Mouse (Mus musculus) limb, embryonic 15.5 days (tissue): ENCODE results near the gene Mrgprd. TPM values are rescaled to one million over a fixed set of nuclear protein-coding genes. Genes with fewer than 3 reads are reported as not detected.

Experiments used
- ATAC-seq: fragments of 200-750 bp; cut with Nextera tagmentation; 2 replicates; pipeline ENCODE4 v1.8.0; 2017; ENCODE audit warnings: low read depth, moderate TSS enrichment; ENCODE audit not compliant: insufficient number of reproducible peaks, low FRiP score, low TSS enrichment
- H3K27ac ChIP-seq: fragments of 300-500 bp; sonication (generic); 2 replicates; pipeline ENCODE4 v1.5.1; 2015; ENCODE audit warnings: moderate library complexity, mild to moderate bottlenecking, inconsistent platforms
- H3K27me3 ChIP-seq: fragments of 300-500 bp; sonication (generic); 2 replicates; pipeline ENCODE4 v1.6.1; 2015; ENCODE audit warnings: inconsistent platforms
- H3K36me3 ChIP-seq: fragments of 300-500 bp; sonication (generic); 2 replicates; pipeline ENCODE4 v1.6.1; 2015; ENCODE audit warnings: inconsistent platforms
- H3K4me1 ChIP-seq: fragments of 300-500 bp; sonication (generic); 2 replicates; pipeline ENCODE4 v1.6.1; 2015; ENCODE audit warnings: inconsistent platforms
- H3K4me2 ChIP-seq: fragments of 300-500 bp; sonication (generic); 2 replicates; pipeline ENCODE4 v1.6.1; 2015; ENCODE audit warnings: mild to moderate bottlenecking, inconsistent platforms
- H3K4me3 ChIP-seq: fragments of 300-500 bp; sonication (generic); 2 replicates; pipeline ENCODE4 v1.5.1; 2015; ENCODE audit warnings: mild to moderate bottlenecking, inconsistent platforms
- H3K9ac ChIP-seq: fragments of 300-500 bp; sonication (generic); 2 replicates; pipeline ENCODE4 v1.6.1; 2015; ENCODE audit warnings: inconsistent platforms
- H3K9me3 ChIP-seq: fragments of 300-500 bp; sonication (generic); 2 replicates; pipeline ENCODE4 v1.6.1; 2016; ENCODE audit warnings: inconsistent platforms
- WGBS: fragments of 180-500 bp; shearing (Covaris S2); methylation state at CpG from one replicate; pipeline ENCODE4 v1.1.7; 2015; 5-methylcytosine and 5-hydroxymethylcytosine counted together
- polyA plus RNA-seq: library from polyadenylated mRNA; unstranded; fragments of >200 nt; fragmentation: Nextera tagmentation; extraction: Ambion mirVana; gene quantifications from 2 replicates; pipeline ENCODE4 v1.2.1, GENCODE M21; 2015

Gene Mrgprd
- polyA plus RNA-seq, 1 experiment from 2014 or later: not detected

DNA sequence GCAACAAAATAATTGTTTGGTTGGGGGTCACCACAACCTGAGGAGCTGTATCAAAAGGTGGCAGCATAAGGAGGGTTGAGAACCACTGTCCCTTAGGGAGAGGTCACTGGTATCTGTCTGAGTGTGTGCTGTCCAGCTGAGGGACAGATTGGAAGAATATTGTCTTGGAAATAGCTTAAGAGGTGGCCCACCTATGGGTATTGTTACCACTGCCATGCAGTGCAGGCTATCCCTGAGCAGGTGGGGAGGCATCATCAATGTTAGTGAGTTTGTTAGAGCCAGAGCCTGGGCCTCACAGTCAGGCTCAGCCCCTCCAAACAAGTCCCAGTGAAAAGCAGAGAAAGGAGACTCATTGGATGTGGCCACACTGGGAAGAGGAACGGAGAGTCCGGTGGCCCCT, 22.8 kb upstream of the Mrgprd start:
- Histone ChIP-seq H3K27me3 (no peaks in the 10 kb centered on the region), H3K4me3 (no peak overlapping the region), H3K4me1 (peaks cover 11% of the 10 kb centered on the region; the same call in 1 of the 2 replicates), H3K9ac (no peak overlapping the region), H3K27ac (no peak overlapping the region), H3K4me2 (no peak overlapping the region), H3K36me3 (no peaks in the 10 kb centered on the region), H3K9me3 (no peaks in the 10 kb centered on the region)
- ATAC-seq: no peak
- 87% methylated on average over 2 of the region's 2 CpGs for WGBS

DNA sequence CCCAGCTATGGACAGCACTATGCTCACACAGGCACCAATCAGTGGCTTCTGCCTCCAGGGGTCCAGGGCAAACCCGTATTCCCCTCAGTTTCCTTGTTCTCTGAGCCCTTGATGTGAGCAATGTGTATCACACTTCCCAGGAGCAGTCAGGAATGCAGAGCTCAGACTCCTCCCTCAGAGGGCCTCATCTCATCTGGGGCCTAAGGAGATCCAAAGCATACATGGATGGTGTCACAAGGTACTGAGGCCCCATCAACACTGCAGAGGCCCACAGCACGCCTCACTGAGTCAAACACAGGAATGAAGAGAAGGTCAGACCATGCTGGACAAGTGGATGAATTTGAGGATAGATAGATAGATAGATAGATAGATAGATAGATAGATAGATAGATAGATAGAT, 21.9 kb upstream of the Mrgprd start:
- no peaks in the 10 kb centered on the region for H3K36me3 ChIP-seq
- no peak for ATAC-seq
- peaks cover 11% of the 10 kb centered on the region; the same call in 1 of the 2 replicates for H3K4me1 ChIP-seq
- H3K27ac ChIP-seq: no peak overlapping the region
- H3K4me3 ChIP-seq: no peak overlapping the region
- H3K9ac ChIP-seq: no peak overlapping the region
- H3K27me3 ChIP-seq: no peaks in the 10 kb centered on the region
- H3K4me2 ChIP-seq: no peak overlapping the region
- no peaks in the 10 kb centered on the region for H3K9me3 ChIP-seq
- 59% methylated on average over 2 of the region's 2 CpGs for WGBS

DNA sequence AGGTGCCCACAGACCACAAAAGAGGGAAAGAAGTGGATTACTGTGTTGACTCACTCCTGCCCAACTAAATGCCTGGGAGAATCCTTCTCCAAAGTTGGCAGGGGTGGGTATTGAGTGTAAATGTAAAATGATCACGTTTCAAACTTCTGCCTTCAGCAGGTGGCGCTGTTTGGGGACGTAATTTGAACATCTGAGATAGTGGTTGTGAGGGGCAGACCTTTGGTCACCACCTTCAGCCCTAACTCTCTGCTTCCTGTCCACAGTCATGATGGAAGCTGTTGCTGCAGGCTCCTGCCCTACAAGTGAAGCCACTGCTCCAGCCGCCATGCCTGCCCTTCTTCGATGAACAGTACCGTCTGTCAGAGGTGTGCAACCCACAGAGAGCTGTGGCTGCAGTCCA, 20.8 kb upstream of the Mrgprd start:
- ATAC-seq: no peak
- peaks cover 12% of the 10 kb centered on the region; the same call in 1 of the 2 replicates for H3K4me1 ChIP-seq
- no peak overlapping the region for H3K9ac ChIP-seq
- H3K4me3 ChIP-seq: no peak overlapping the region
- 34% methylated on average over 6 of the region's 6 CpGs for WGBS
- H3K27ac ChIP-seq: no peak overlapping the region
- no peak overlapping the region for H3K4me2 ChIP-seq
- H3K36me3 ChIP-seq: no peaks in the 10 kb centered on the region
- H3K27me3 ChIP-seq: no peaks in the 10 kb centered on the region
- no peaks in the 10 kb centered on the region for H3K9me3 ChIP-seq

DNA sequence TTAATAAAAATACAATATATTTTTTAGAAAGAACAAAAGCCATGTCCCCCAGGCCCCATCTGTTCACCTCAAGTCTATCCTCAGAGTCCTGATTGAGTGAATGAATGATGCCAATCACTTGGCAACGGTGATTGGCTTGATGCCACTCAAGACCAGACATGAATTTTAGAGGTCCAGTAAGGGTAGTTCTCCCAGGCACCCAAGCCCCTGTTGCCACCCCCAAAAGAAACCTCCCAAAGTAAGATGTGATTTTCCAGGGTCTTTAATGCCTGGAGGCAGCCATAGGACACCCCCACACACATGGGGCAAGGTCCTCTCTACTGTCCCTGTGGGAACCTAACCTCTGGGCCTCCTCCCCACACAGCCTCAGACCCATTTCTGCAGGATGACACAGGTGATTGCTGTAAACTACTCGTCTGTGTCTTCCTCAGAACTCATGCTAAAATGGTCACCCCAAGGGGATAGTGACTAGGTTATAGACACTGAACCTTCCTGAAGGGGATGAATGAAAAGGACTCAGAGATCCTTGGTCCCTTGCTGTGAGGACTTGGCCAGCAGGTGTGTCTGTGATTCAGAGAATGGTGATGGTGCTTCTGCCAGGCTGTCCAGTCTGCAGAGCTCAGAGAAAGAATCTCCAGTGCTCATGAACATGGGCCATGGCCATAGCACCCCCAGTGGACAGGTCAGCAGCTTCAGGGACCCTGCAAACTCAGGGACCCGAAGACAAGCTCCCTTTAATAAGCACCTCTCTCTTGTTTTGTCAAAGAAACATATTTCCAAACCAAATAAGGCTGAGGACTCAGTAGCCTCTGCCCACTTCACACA, 15.8 kb upstream of the Mrgprd start:
- ATAC-seq: no peak

DNA sequence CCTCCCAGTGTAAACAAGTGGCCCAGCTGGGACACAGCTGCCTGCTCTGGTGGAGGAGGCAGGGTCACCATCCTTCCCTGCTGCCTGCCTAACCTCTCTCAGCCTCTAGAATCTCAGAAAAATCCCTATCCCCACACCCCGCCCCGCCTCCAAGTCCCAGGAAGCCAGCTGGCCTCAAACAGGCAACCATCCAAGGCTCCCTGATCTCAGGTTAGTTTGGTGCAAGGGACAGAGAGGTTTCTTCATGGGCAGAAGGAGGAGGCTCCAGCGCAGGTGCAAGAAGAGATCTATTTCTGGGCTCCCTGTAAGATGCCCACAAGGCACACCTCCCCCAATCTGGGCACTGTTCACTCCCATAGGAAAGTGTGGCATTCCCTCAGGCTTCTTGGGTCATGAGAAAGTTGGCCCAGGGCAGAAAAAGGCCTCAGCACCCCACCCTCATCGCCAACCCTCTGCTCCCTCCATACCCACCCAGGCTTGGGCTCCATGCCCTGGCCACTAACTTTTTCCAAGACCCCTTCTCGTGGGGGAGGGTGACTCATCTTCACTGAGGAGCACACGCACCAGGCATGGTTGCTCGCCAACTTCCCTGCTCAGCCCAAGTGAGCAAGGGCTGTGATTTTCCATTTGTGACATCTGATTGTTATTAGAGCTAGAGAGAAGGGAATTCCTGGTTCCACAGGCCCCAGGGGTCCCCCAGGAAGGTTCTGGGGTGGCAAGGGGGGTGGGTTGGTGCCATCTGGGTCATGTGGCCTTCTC, 14.9 kb upstream of the Mrgprd start:
- no peaks in the 10 kb centered on the region for H3K9me3 ChIP-seq
- no peak overlapping the region for H3K4me3 ChIP-seq
- H3K4me2 ChIP-seq: no peak overlapping the region
- no peak overlapping the region for H3K9ac ChIP-seq
- H3K27me3 ChIP-seq: no peaks in the 10 kb centered on the region
- WGBS: 45% methylated on average over 7 of the region's 7 CpGs
- H3K27ac ChIP-seq: peak overlapping the region; percentile 80
- H3K36me3 ChIP-seq: no peaks in the 10 kb centered on the region
- ATAC-seq: no peak
- H3K4me1 ChIP-seq: peaks cover 41% of the 10 kb centered on the region

More for the DNA sequence above, 15.8 kb upstream of the Mrgprd start:
- no peaks in the 10 kb centered on the region for H3K27me3 ChIP-seq
- no peak overlapping the region for H3K4me3 ChIP-seq
- no peak overlapping the region for H3K4me2 ChIP-seq
- 57% methylated on average over 3 of the region's 3 CpGs for WGBS
- H3K9ac ChIP-seq: no peak overlapping the region
- H3K36me3 ChIP-seq: no peaks in the 10 kb centered on the region
- no peaks in the 10 kb centered on the region for H3K9me3 ChIP-seq
- H3K27ac ChIP-seq: no peak overlapping the region
- H3K4me1 ChIP-seq: peaks cover 41% of the 10 kb centered on the region

DNA sequence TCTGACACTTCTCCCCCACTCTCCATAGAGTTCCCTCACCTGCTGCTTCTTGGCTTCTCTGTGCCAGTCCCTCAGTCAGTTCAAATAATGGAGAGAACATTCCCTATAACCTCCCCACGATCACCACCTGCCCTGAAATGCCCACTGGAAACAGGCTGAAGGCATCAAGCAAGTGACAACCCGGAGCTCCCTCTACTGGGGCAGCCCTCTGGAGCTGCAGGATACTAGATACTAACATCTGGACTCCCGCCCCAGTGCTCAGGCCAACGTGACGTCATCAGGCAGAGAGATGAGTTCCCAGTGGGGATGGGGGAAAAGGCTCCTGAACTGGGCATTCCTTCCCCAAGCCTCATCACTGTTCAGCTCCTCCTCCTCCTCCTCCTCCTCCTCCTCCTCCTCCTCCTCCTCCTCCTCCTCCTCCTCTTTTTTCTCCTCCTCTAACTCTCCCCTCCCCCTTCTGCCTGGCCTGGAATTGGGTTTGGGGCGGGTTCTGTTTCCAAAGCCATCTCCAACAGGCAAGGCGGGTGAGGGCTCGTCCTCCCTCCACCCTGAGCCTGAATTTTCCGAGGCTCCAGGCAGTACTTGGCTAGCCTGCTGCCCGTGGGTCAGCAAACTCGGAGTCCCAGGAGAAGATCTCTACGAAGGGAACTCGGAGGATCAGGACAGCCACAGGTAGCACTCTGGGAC, 14.2 kb upstream of the Mrgprd start, which contains the start of gene Mrgprf:
Gene Mrgprf, plus strand, starts transcription at position 508 of the 687 bp plus-strand sequence.
- Histone ChIP-seq H3K4me1 (peaks cover 41% of the 10 kb centered on the region), H3K36me3 (no peaks in the 10 kb centered on the region), H3K4me3 (peak within 1 kb of the TSS; percentile 27), H3K4me2 (peak within 1 kb of the TSS; percentile 40), H3K9me3 (no peaks in the 10 kb centered on the region), H3K27ac (peak within 1 kb of the TSS; percentile 80), H3K9ac (no peak within 1 kb of the TSS), H3K27me3 (no peaks in the 10 kb centered on the region)
- ATAC-seq: no peak; the same call in 1 of the 2 replicates
- WGBS: 23% methylated on average over 12 of the region's 13 CpGs

DNA sequence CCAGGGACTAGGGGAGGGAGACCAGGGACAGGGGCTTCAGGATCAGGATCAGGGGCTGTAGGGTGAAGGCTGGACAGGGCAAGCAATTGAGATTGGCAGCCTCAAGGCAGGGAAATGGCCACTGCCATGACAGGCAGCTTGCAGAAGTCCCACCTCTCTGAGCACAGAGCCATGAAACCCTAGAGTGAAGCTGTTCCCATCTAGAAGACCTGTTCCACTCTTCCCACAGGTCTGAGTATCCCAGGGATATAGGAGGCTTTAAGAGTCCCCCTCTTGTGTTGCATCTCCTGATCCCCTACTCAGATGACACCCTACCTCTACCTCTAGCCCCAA, 13.7 kb upstream of the Mrgprd start:
- peak overlapping the region; percentile 40 for H3K4me2 ChIP-seq
- no peaks in the 10 kb centered on the region for H3K36me3 ChIP-seq
- H3K4me1 ChIP-seq: peaks cover 41% of the 10 kb centered on the region
- ATAC-seq: no peak
- H3K9me3 ChIP-seq: no peaks in the 10 kb centered on the region
- no peak overlapping the region for H3K9ac ChIP-seq
- H3K27ac ChIP-seq: peak overlapping the region; percentile 80
- H3K27me3 ChIP-seq: no peaks in the 10 kb centered on the region
- H3K4me3 ChIP-seq: peak overlapping the region; percentile 27

DNA sequence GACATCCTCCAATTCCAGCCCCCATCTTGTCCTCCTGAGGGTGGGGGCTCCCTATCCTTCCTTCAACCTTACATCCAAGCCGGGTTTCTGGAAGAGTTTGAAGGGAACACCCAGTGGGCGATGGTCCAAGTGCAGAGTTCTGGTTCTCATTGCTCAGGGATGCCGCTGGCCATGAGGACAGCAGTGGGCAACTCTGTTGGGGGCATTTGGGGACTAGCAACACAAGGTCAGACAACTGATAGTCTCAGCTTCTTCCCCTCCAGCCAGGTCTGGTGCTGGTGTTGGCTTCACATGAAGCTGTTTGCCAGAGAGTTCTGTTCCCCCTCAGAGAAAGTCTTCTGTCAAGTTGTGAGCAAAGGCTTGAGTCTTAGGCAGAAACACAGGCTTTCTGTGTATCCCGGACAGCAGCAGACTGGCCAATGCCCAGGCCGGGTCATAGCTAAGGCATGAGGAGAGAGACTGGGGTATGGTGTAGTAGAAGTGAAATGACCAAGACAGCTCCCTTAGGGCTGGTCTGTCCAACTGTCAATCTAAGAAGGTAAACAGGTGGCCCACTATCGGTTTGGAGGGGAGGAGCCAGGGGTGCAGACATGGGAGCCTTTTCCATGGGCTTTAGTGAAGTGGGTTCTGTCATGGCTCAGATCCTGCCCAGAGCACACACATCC, 13.2 kb upstream of the Mrgprd start:
- Histone ChIP-seq H3K4me2 (peak overlapping the region; percentile 40), H3K27ac (peak overlapping the region; percentile 80), H3K27me3 (no peaks in the 10 kb centered on the region), H3K9ac (no peak overlapping the region), H3K4me3 (peak overlapping the region; percentile 27), H3K36me3 (no peaks in the 10 kb centered on the region), H3K9me3 (no peaks in the 10 kb centered on the region), H3K4me1 (peaks cover 41% of the 10 kb centered on the region)
- ATAC-seq: no peak
- 72% methylated on average over 6 of the region's 6 CpGs for WGBS

DNA sequence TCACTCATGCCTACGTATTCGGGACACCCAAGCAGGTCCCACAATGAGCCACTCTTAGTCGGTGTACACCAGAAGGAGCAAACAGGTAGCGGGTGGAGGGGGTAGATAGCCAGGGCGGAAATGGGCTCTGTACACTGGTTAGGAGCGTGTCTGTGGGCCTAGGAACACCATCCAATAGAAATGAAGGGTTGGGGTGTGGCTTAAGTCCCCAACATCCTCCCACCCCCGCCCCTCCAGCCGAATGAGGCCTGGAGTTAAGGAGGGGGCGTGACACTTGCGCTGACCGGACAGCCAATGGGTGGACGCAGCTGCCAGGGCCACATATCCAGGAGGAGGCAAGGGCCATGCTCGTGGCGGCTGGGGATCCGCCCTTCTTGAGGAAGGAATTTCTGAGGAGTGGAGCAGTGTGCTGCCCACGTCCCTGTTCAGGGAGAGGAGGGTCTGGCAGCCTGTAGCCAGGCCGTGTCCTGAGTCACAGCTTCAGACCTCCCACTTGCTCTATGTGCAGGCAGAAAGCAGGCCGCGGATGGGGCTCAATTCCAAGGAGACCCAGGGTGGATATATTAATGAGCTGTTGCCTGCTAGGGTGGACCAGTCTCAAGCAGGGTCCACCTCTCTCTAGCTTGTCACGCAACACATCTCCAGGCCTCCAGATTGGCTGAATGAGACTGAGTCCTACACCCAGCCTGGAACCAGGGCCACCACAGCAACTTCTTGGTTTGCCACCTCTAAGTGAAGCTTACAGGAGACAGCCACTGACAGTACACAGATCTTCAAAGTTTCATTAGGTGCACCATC, 11.9 kb upstream of the Mrgprd start:
- Histone ChIP-seq H3K4me3 (peak overlapping the region; percentile 27), H3K27ac (peak overlapping the region; percentile 79), H3K4me1 (peaks cover 41% of the 10 kb centered on the region), H3K4me2 (peak overlapping the region; percentile 40), H3K27me3 (no peaks in the 10 kb centered on the region), H3K9ac (no peak overlapping the region), H3K36me3 (no peaks in the 10 kb centered on the region), H3K9me3 (no peaks in the 10 kb centered on the region)
- ATAC-seq: peak; percentile 81
- 6% methylated on average over 20 of the region's 20 CpGs for WGBS

DNA sequence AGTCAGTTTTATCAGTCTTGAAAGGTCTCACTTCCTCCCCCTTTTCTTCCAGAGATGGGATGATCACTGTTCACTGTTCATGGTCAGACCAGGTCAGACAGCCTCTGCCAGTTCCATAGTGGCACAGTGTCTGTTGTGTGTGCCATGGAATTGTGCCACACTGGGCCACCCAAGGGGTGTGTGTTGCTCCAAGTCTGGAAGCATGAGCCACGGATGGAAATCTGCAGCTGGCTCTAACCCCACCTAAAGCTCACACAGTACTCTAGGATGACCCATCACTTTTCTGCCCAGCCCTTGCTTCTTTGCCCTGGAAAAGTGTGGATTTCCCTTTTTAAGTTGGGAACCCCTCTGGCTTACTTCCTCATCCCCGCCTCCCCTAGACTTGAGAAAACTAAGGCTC, 10.5 kb upstream of the Mrgprd start:
- Histone ChIP-seq H3K4me3 (no peak overlapping the region), H3K9ac (no peak overlapping the region), H3K36me3 (no peaks in the 10 kb centered on the region), H3K27me3 (no peaks in the 10 kb centered on the region), H3K4me2 (no peak overlapping the region), H3K27ac (no peak overlapping the region), H3K4me1 (peaks cover 37% of the 10 kb centered on the region), H3K9me3 (no peaks in the 10 kb centered on the region)
- ATAC-seq: no peak
- WGBS: 71% methylated on average over 2 of the region's 2 CpGs

DNA sequence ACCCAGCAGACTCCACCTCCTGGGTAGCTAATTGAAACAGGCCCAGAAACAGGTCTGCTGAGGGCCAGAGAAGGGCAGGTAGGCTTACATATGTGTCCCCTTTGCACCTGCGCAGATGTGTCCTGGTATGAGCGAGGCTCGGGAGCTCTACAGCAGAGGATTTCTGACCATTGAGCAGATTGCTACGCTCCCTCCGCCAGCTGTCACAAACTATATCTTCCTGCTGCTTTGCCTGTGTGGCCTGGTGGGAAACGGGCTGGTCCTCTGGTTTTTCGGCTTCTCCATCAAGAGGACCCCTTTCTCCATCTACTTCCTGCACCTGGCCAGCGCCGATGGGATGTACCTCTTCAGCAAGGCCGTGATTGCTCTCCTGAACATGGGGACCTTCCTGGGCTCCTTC, 7.0 kb upstream of the Mrgprd start:
- Histone ChIP-seq H3K36me3 (no peaks in the 10 kb centered on the region), H3K27ac (no peak overlapping the region), H3K9ac (no peak overlapping the region), H3K4me1 (peaks cover 9% of the 10 kb centered on the region), H3K4me3 (no peak overlapping the region), H3K9me3 (no peaks in the 10 kb centered on the region), H3K27me3 (no peaks in the 10 kb centered on the region), H3K4me2 (no peak overlapping the region)
- WGBS: 84% methylated on average over 10 of the region's 10 CpGs
- no peak for ATAC-seq
